Mouse (Mus musculus): Measurements from ENCODE around the gene Bckdhb.

GRCm38 (mm10) chr9:84114254-84114653 lies 189.3 kb downstream of the Bckdhb start:
- TF ChIP-seq CTCF (IDR thresholded peaks at IDR 0.05; ENCODE audit: borderline replicate concordance, extremely low read depth, insufficient read depth, insufficient read length) (no peak), POLR2A (IDR thresholded peaks at IDR 0.05; ENCODE audit: borderline replicate concordance, extremely low read depth, insufficient read depth, insufficient read length, poor library complexity, severe bottlenecking) (no peak)
